In genomic region chr13:95807106-95807750, GRCm38 (mm10) we compare ENCODE assay signal across 12 mouse cellular contexts.
A peak's percentile ranks its signal among the peaks of the same experiment; 100 is the strongest.
DNase-seq lines count a peak whose midpoint lies in the region; ATAC-seq lines count a peak whose summit lies in the region.
"Had no signal": no experiment of that assay in that cellular context is flagged by ENCODE, and none has a peak within 500 bp of the region (broad histone marks: within the 10 kb centered on the region; RNA-seq: fewer than 3 reads in every experiment).

No protein-coding gene starts in this region.

- H3K9ac ChIP-seq in midbrain, embryonic 16.5 days (ENCODE audit: low read depth, low read length): no peak overlapping the region

- peak; percentile 81 for DNase-seq in Muller cell, postnatal 12 days (ENCODE audit: inconsistent ontology term)
- peak; percentile 22 for DNase-seq in embryo, embryonic 11.5 days (ENCODE audit: low read depth, low spot score)
- peak; percentile 63 for DNase-seq in hindbrain, embryonic 10.5 days (ENCODE audit: low spot score)
- DNase-seq in cerebellum, adult 8-10 months: no peak
- DNase-seq in thymus, postnatal 10 days (ENCODE audit: low spot score in 2 of 2): no peak
- no peak for DNase-seq in kidney, postnatal 4 days
- DNase-seq in spleen, postnatal 14 days (ENCODE audit: low spot score in 2 of 2): no peak
- DNase-seq: adrenal gland, adult 8-10 months; heart, adult 18-20 months; lung, adult 18-20 months had no signal

- no peaks in the 10 kb centered on the region for H3K27me3 ChIP-seq in hindbrain, embryonic 10.5 days (ENCODE audit: insufficient read depth, poor library complexity, severe bottlenecking)
- H3K27me3 ChIP-seq in midbrain, embryonic 16.5 days (ENCODE audit: control insufficient read depth, insufficient read depth, low read depth, low read length): no peaks in the 10 kb centered on the region

- ATAC-seq in midbrain, embryonic 16.5 days: peak; percentile 95
- ATAC-seq: intestine, postnatal 0 days had no signal

- H3K27ac ChIP-seq in hindbrain, embryonic 10.5 days: peak overlapping the region; percentile 70
- H3K27ac ChIP-seq in midbrain, embryonic 16.5 days (ENCODE audit: low read length): peak overlapping the region; percentile 62

- WGBS in hindbrain, embryonic 10.5 days: 17% methylated on average over 5 of the region's 5 CpGs
- WGBS in midbrain, embryonic 16.5 days: 4% methylated on average over 5 of the region's 5 CpGs

- no peaks in the 10 kb centered on the region for H3K9me3 ChIP-seq in hindbrain, embryonic 10.5 days
- no peaks in the 10 kb centered on the region for H3K9me3 ChIP-seq in midbrain, embryonic 16.5 days (replicated peaks; ENCODE audit: control insufficient read depth, low read length, poor library complexity, severe bottlenecking)

- H3K4me1 ChIP-seq in hindbrain, embryonic 10.5 days (replicated peaks): peaks cover 34% of the 10 kb centered on the region
- peaks cover 12% of the 10 kb centered on the region for H3K4me1 ChIP-seq in midbrain, embryonic 16.5 days (ENCODE audit: control insufficient read depth, insufficient read depth, low read length)

- H3K4me2 ChIP-seq in midbrain, embryonic 16.5 days (ENCODE audit: low read length): peak overlapping the region; percentile 33

- no peak overlapping the region for H3K4me3 ChIP-seq in hindbrain, embryonic 10.5 days
- H3K4me3 ChIP-seq in midbrain, embryonic 16.5 days (ENCODE audit: low read depth, low read length): no peak overlapping the region

- no peaks in the 10 kb centered on the region for H3K36me3 ChIP-seq in hindbrain, embryonic 10.5 days
- H3K36me3 ChIP-seq in midbrain, embryonic 16.5 days (ENCODE audit: control insufficient read depth, insufficient read depth, low read length): no peaks in the 10 kb centered on the region

Comparison
In these comparisons a context has a peak if more than half of its experiments do, and no peak if none do; other contexts are left out.
1. DNase-seq: peak in Muller cell, postnatal 12 days (single experiment), embryo, embryonic 11.5 days (single experiment) and hindbrain, embryonic 10.5 days (single experiment); none in cerebellum, adult 8-10 months (single experiment), thymus, postnatal 10 days (0 of 2), kidney, postnatal 4 days (0 of 2) and spleen, postnatal 14 days (0 of 2).